Comparison of ENCODE assay signal across 18 mouse cellular contexts in genomic region chr8:85594983-85595382, GRCm38 (mm10). TPM values are rescaled to one million over a fixed set of nuclear protein-coding genes. Genes with fewer than 3 reads are reported as not detected.
DNase-seq lines count a peak whose midpoint lies in the region; ATAC-seq and TF ChIP-seq lines count a peak whose summit lies in the region.
"Had no signal": no experiment of that assay in that cellular context is flagged by ENCODE, and none has a peak within 500 bp of the region (broad histone marks: within the 10 kb centered on the region; RNA-seq: fewer than 3 reads in every experiment).

No protein-coding gene starts in this region.

- no peaks in the 10 kb centered on the region for H3K9me3 ChIP-seq in forebrain, embryonic 15.5 days
- no peaks in the 10 kb centered on the region for H3K9me3 ChIP-seq in forebrain, embryonic 10.5 days
- H3K9me3 ChIP-seq in lung, embryonic 15.5 days: no peaks in the 10 kb centered on the region
- H3K9me3 ChIP-seq in liver, embryonic 12.5 days (replicated peaks): no peaks in the 10 kb centered on the region
- no peaks in the 10 kb centered on the region for H3K9me3 ChIP-seq in liver, postnatal 0 days (ENCODE audit: low read length)
- H3K9me3 ChIP-seq: embryonic facial prominence, embryonic 13.5 days; heart, embryonic 15.5 days; hindbrain, embryonic 12.5 days had no signal

- no peak for TF ChIP-seq EP300 in liver, postnatal 0 days (IDR thresholded peaks at IDR 0.05; ENCODE audit: low read depth)

- H3K27ac ChIP-seq in forebrain, embryonic 15.5 days (replicated peaks): no peak overlapping the region
- no peak overlapping the region for H3K27ac ChIP-seq in forebrain, embryonic 10.5 days
- H3K27ac ChIP-seq in lung, embryonic 15.5 days: no peak overlapping the region
- no peak overlapping the region for H3K27ac ChIP-seq in liver, embryonic 12.5 days
- H3K27ac ChIP-seq in liver, postnatal 0 days (ENCODE audit: low read depth): no peak overlapping the region
- H3K27ac ChIP-seq: embryonic facial prominence, embryonic 13.5 days; heart, embryonic 15.5 days; hindbrain, embryonic 12.5 days; layer of hippocampus, adult 2 months had no signal

- no peaks in the 10 kb centered on the region for H3K27me3 ChIP-seq in forebrain, embryonic 15.5 days
- H3K27me3 ChIP-seq in forebrain, embryonic 10.5 days (ENCODE audit: poor library complexity, severe bottlenecking): no peaks in the 10 kb centered on the region
- no peaks in the 10 kb centered on the region for H3K27me3 ChIP-seq in lung, embryonic 15.5 days
- no peaks in the 10 kb centered on the region for H3K27me3 ChIP-seq in liver, embryonic 12.5 days (replicated peaks)
- H3K27me3 ChIP-seq in liver, postnatal 0 days (ENCODE audit: insufficient read depth, low read length): no peaks in the 10 kb centered on the region
- H3K27me3 ChIP-seq: embryonic facial prominence, embryonic 13.5 days; heart, embryonic 15.5 days; hindbrain, embryonic 12.5 days had no signal

- H3K4me1 ChIP-seq in forebrain, embryonic 15.5 days: peaks cover 7% of the 10 kb centered on the region; the same call in 1 of the 2 replicates
- peaks cover 11% of the 10 kb centered on the region for H3K4me1 ChIP-seq in forebrain, embryonic 10.5 days
- H3K4me1 ChIP-seq in lung, embryonic 15.5 days: 0 out of 2 replicates have a peak, but pooled peaks cover 7% of the 10 kb centered on the region
- no peaks in the 10 kb centered on the region for H3K4me1 ChIP-seq in liver, embryonic 12.5 days
- H3K4me1 ChIP-seq in liver, postnatal 0 days (ENCODE audit: insufficient read depth): 0 out of 2 replicates have a peak, but pooled peaks cover 2% of the 10 kb centered on the region
- H3K4me1 ChIP-seq: hindbrain, embryonic 12.5 days; megakaryocyte, embryonic 14.5 days had no signal

- no peak overlapping the region for H3K9ac ChIP-seq in forebrain, embryonic 15.5 days (replicated peaks)
- H3K9ac ChIP-seq in lung, embryonic 15.5 days: no peak overlapping the region
- no peak overlapping the region for H3K9ac ChIP-seq in liver, embryonic 12.5 days
- H3K9ac ChIP-seq in liver, postnatal 0 days (replicated peaks): no peak overlapping the region
- H3K9ac ChIP-seq: embryonic facial prominence, embryonic 13.5 days; heart, embryonic 15.5 days; hindbrain, embryonic 12.5 days had no signal

- H3K36me3 ChIP-seq in forebrain, embryonic 15.5 days: no peaks in the 10 kb centered on the region
- no peaks in the 10 kb centered on the region for H3K36me3 ChIP-seq in forebrain, embryonic 10.5 days (replicated peaks)
- no peaks in the 10 kb centered on the region for H3K36me3 ChIP-seq in lung, embryonic 15.5 days
- no peaks in the 10 kb centered on the region for H3K36me3 ChIP-seq in liver, embryonic 12.5 days
- no peaks in the 10 kb centered on the region for H3K36me3 ChIP-seq in liver, postnatal 0 days (replicated peaks; ENCODE audit: insufficient read depth, low read length)
- H3K36me3 ChIP-seq: embryonic facial prominence, embryonic 13.5 days; heart, embryonic 15.5 days; hindbrain, embryonic 12.5 days had no signal

- WGBS in forebrain, embryonic 15.5 days: 50% methylated on average over 3 of the region's 3 CpGs
- 49% methylated on average over 3 of the region's 3 CpGs for WGBS in forebrain, embryonic 10.5 days
- 31% methylated on average over 3 of the region's 3 CpGs for WGBS in lung, embryonic 15.5 days
- 43% methylated on average over 3 of the region's 3 CpGs for WGBS in liver, embryonic 12.5 days (ENCODE audit: insufficient replicate concordance)
- 40% methylated on average over 3 of the region's 3 CpGs for WGBS in liver, postnatal 0 days (ENCODE audit: insufficient replicate concordance)

- DNase-seq in forebrain, embryonic 10.5 days (ENCODE audit: extremely low spot score, low spot score): no peak
- DNase-seq in lung, postnatal 36 days: no peak
- DNase-seq in liver, postnatal 0 days: peak; percentile 20
- no peak for DNase-seq in layer of hippocampus, adult 8-10 months (ENCODE audit: low spot score in 2 of 2)
- DNase-seq in ovary, adult 18-20 months (ENCODE audit: low spot score): no peak
- DNase-seq: cerebellum, adult 18-20 months; gastrocnemius, postnatal 14 days; right cerebral cortex, postnatal 14 days; thymus, adult 18-20 months; thymus, postnatal 25 days had no signal

- no peak overlapping the region for H3K4me2 ChIP-seq in forebrain, embryonic 15.5 days (replicated peaks)
- H3K4me2 ChIP-seq in lung, embryonic 15.5 days: no peak overlapping the region
- no peak overlapping the region for H3K4me2 ChIP-seq in liver, embryonic 12.5 days
- peak overlapping the region; percentile 7; the same call in 1 of the 2 replicates for H3K4me2 ChIP-seq in liver, postnatal 0 days (ENCODE audit: low read depth, low read length)
- H3K4me2 ChIP-seq: embryonic facial prominence, embryonic 13.5 days had no signal

- ATAC-seq in forebrain, embryonic 15.5 days (replicated peaks): 0 out of 2 replicates have a peak, but pooled peaks have one; percentile 11
- ATAC-seq in lung, embryonic 15.5 days (ENCODE audit: borderline replicate concordance, extremely low read depth, low FRiP score, low TSS enrichment): 0 out of 2 replicates have a peak, but pooled peaks have one; percentile 39
- ATAC-seq in liver, embryonic 12.5 days: peak; percentile 44
- peak; percentile 69 for ATAC-seq in liver, postnatal 0 days

- H3K4me3 ChIP-seq in forebrain, embryonic 15.5 days: no peak overlapping the region
- H3K4me3 ChIP-seq in forebrain, embryonic 10.5 days: no peak overlapping the region
- no peak overlapping the region for H3K4me3 ChIP-seq in lung, embryonic 15.5 days
- no peak overlapping the region for H3K4me3 ChIP-seq in liver, embryonic 12.5 days
- H3K4me3 ChIP-seq in liver, postnatal 0 days (ENCODE audit: low read depth, low read length): no peak overlapping the region
- H3K4me3 ChIP-seq: embryonic facial prominence, embryonic 13.5 days; heart, embryonic 15.5 days; hindbrain, embryonic 12.5 days; layer of hippocampus, adult 2 months; megakaryocyte, embryonic 14.5 days had no signal

- no peak for TF ChIP-seq CTCF in liver, postnatal 0 days (IDR thresholded peaks at IDR 0.05; ENCODE audit: low read depth)

RNA-seq across cellular contexts. Expression of gene Dnaja2, which starts 39.8 kb away (rescaled TPM):
- 164 and 167 TPM in 2 replicates for polyA plus RNA-seq in forebrain, embryonic 15.5 days (2015; fragmentation: Nextera tagmentation; extraction: Ambion mirVana)
- polyA plus RNA-seq in forebrain, embryonic 10.5 days (2016; fragmentation: Nextera tagmentation; extraction: Ambion mirVana): 206 and 218 TPM in 2 replicates
- 144 and 160 TPM in 2 replicates for polyA plus RNA-seq in lung, embryonic 15.5 days (2015; fragmentation: Nextera tagmentation; extraction: Ambion mirVana)
- polyA plus RNA-seq in liver, embryonic 12.5 days (2016; fragmentation: Nextera tagmentation; extraction: Ambion mirVana): 124 TPM in 2 replicates
- polyA plus RNA-seq in liver, postnatal 0 days (2015; fragmentation: Nextera tagmentation; extraction: Ambion mirVana): 82.9 and 89.2 TPM in 2 replicates
- total RNA-seq in layer of hippocampus, adult 8-10 months (2022): 100 to 1,000 TPM; 184 to 196 (median 194) TPM

Comparison
In these comparisons a context has a peak if more than half of its experiments do, and no peak if none do; other contexts are left out.
1. ATAC-seq: peak in every context shown above with its lines; median percentile 69 in liver, postnatal 0 days; 44 in liver, embryonic 12.5 days; 39 in lung, embryonic 15.5 days; 11 in forebrain, embryonic 15.5 days.